Mouse (Mus musculus): Measurements from ENCODE around the gene R3hdm1. TPM values are rescaled to one million over a fixed set of nuclear protein-coding genes. Genes with fewer than 3 reads are reported as not detected.

Gene R3hdm1
- polyA plus RNA-seq (2015; fragmentation: Illumina TruSeq; extraction: RNeasy Lipid Tissue Mini Kit (QIAGEN cat#74804); ENCODE audit: low read depth, low replicate concordance), result 249 TPM

GRCm38 (mm10) chr1:128102641-128103461, at the start of gene R3hdm1, which contains the start of gene Zranb3:
TSS of gene R3hdm1 (plus strand) at chr1:128103301.
TSS of gene Zranb3 (minus strand) at chr1:128103047.

GRCm38 (mm10) chr1:128243627-128243995, 140.5 kb downstream of the R3hdm1 start, which contains the start of gene Ubxn4:
TSS of gene Ubxn4 (plus strand) at chr1:128243964.

Other genes with a start within 250 kb of the R3hdm1 start
- 2.9 TPM for gene Map3k19, start 248.3 kb upstream of the R3hdm1 start, polyA plus RNA-seq (2015; fragmentation: Illumina TruSeq; extraction: RNeasy Lipid Tissue Mini Kit (QIAGEN cat#74804); ENCODE audit: low read depth, low replicate concordance)
- gene Rab3gap1, start 234.5 kb upstream of the R3hdm1 start, polyA plus RNA-seq (2015; fragmentation: Illumina TruSeq; extraction: RNeasy Lipid Tissue Mini Kit (QIAGEN cat#74804); ENCODE audit: low read depth, low replicate concordance), result 58.1 TPM
- gene Zranb3, start 254 bp upstream of the R3hdm1 start, polyA plus RNA-seq (2015; fragmentation: Illumina TruSeq; extraction: RNeasy Lipid Tissue Mini Kit (QIAGEN cat#74804); ENCODE audit: low read depth, low replicate concordance), result 4.2 TPM
- 43.7 TPM for gene Ubxn4, start 140.7 kb downstream of the R3hdm1 start, polyA plus RNA-seq (2015; fragmentation: Illumina TruSeq; extraction: RNeasy Lipid Tissue Mini Kit (QIAGEN cat#74804); ENCODE audit: low read depth, low replicate concordance)
- 1.9 TPM for gene Lct, start 225.0 kb downstream of the R3hdm1 start, polyA plus RNA-seq (2015; fragmentation: Illumina TruSeq; extraction: RNeasy Lipid Tissue Mini Kit (QIAGEN cat#74804); ENCODE audit: low read depth, low replicate concordance)